Mouse (Mus musculus): ENCODE results near the gene Rfx4.

GRCm38 (mm10) chr10:84817086-84817869 lies 61.4 kb downstream of the Rfx4 start:
- TF ChIP-seq CTCF (IDR thresholded peaks at IDR 0.05) = no peak
- no peak for TF ChIP-seq POLR2A (IDR thresholded peaks at IDR 0.05; ENCODE audit: insufficient read depth, low read depth, low read length)

Data from heart, adult 2 months (tissue).